Mouse (Mus musculus) lung, postnatal 0 days (tissue): ENCODE measurements around the gene Tufm. TPM values are rescaled to one million over a fixed set of nuclear protein-coding genes. Genes with fewer than 3 reads are reported as not detected.

ENCODE experiments used
- ATAC-seq: fragments of 200-750 bp; cut with Nextera tagmentation; 2 replicates; pipeline ENCODE4 v1.8.0; 2017; ENCODE audit warnings: moderate library complexity
- DNase-seq: peaks from one replicate; pipeline ENCODE4 v3.0.0-alpha.2; 2016; ENCODE audit warnings: low spot score
- H3K27ac ChIP-seq: fragments of 300-500 bp; sonication (generic); 2 replicates; pipeline ENCODE4 v1.5.1; 2014; ENCODE audit warnings: antibody characterized with exemption, mild to moderate bottlenecking, low read length, mixed read lengths
- H3K27me3 ChIP-seq: fragments of 300-500 bp; sonication (generic); replicated peaks from 2 replicates; pipeline ENCODE4 v1.6.1; 2014; ENCODE audit warnings: low read length, mixed read lengths; ENCODE audit not compliant: insufficient read depth
- H3K36me3 ChIP-seq: fragments of 300-500 bp; sonication (generic); 2 replicates; pipeline ENCODE4 v1.6.1; 2014; ENCODE audit warnings: low read length, mixed read lengths; ENCODE audit not compliant: insufficient read depth
- H3K4me1 ChIP-seq: fragments of 300-500 bp; sonication (generic); 2 replicates; pipeline ENCODE4 v1.6.1; 2014; ENCODE audit warnings: antibody characterized with exemption, low read depth, low read length, mixed read lengths; ENCODE audit not compliant: insufficient read depth
- H3K4me2 ChIP-seq: fragments of 300-500 bp; sonication (generic); replicated peaks from 2 replicates; pipeline ENCODE4 v1.6.1; 2014; ENCODE audit warnings: low read depth, mild to moderate bottlenecking, low read length, moderate library complexity, mixed read lengths
- H3K4me3 ChIP-seq: fragments of 300-500 bp; sonication (generic); 2 replicates; pipeline ENCODE4 v1.5.1; 2014; ENCODE audit warnings: low read depth, low read length
- H3K9ac ChIP-seq: fragments of 300-500 bp; sonication (generic); replicated peaks from 2 replicates; pipeline ENCODE4 v1.6.1; 2014; ENCODE audit warnings: low read depth, mild to moderate bottlenecking
- H3K9me3 ChIP-seq: fragments of 300-500 bp; sonication (generic); 2 replicates; pipeline ENCODE4 v1.6.1; 2016; ENCODE audit warnings: low read length, mixed read lengths
- CTCF ChIP-seq: IDR thresholded peaks from 2 replicates; pipeline ENCODE4 v1.5.1; 2016; ENCODE audit warnings: antibody characterized with exemption, mild to moderate bottlenecking
- EP300 ChIP-seq: IDR thresholded peaks from 2 replicates; pipeline ENCODE4 v1.6.1; 2016; ENCODE audit warnings: antibody characterized with exemption, mild to moderate bottlenecking, control low read depth
- WGBS: fragments of 180-500 bp; shearing (Covaris S2); extraction: QIAGEN DNeasy Blood & Tissue Kit; methylation state at CpG from one replicate; pipeline ENCODE4 v1.1.7; 2014; 5-methylcytosine and 5-hydroxymethylcytosine counted together
- polyA plus RNA-seq: library from polyadenylated mRNA; unstranded; fragments of >200 nt; fragmentation: Nextera tagmentation; extraction: Ambion mirVana; gene quantifications from 2 replicates; pipeline ENCODE4 v1.2.1, GENCODE M21; 2015

The Tufm gene
- polyA plus RNA-seq, 1 experiment from 2014 or later: 47.3 TPM

- no peak overlapping the region for H3K4me2 ChIP-seq
- no peaks in the 10 kb centered on the region for H3K4me1 ChIP-seq
- H3K9ac ChIP-seq: no peak overlapping the region
- no peaks in the 10 kb centered on the region for H3K27me3 ChIP-seq
- no peaks in the 10 kb centered on the region for H3K9me3 ChIP-seq
- 89% methylated on average over 19 of the region's 19 CpGs for WGBS
- DNase-seq: no peak
- H3K36me3 ChIP-seq: 0 out of 2 replicates have a peak, but pooled peaks cover 12% of the 10 kb centered on the region
- ATAC-seq: no peak
- H3K4me3 ChIP-seq: no peak overlapping the region
- no peak overlapping the region for H3K27ac ChIP-seq
- no peak for TF ChIP-seq CTCF
- no peak for TF ChIP-seq EP300
Observed at GRCm38 (mm10) chr7:126448481-126448880, 38.7 kb upstream of the Tufm start.

GRCm38 (mm10) chr7:126449991-126450390, 37.2 kb upstream of the Tufm start:
- ATAC-seq: no peak
- DNase-seq: no peak
- 90% methylated on average over 18 of the region's 18 CpGs for WGBS

GRCm38 (mm10) chr7:126450641-126451040, 36.5 kb upstream of the Tufm start:
- Histone ChIP-seq H3K4me3 (no peak overlapping the region), H3K36me3 (0 out of 2 replicates have a peak, but pooled peaks cover 5% of the 10 kb centered on the region), H3K9ac (no peak overlapping the region), H3K4me2 (no peak overlapping the region), H3K27me3 (no peaks in the 10 kb centered on the region), H3K27ac (no peak overlapping the region), H3K4me1 (no peaks in the 10 kb centered on the region), H3K9me3 (no peaks in the 10 kb centered on the region)
- no peak for DNase-seq
- 86% methylated on average over 6 of the region's 6 CpGs for WGBS
- TF ChIP-seq EP300 (no peak), CTCF (no peak)
- ATAC-seq: no peak

More at GRCm38 (mm10) chr7:126449991-126450390, 37.2 kb upstream of the Tufm start:
- Histone ChIP-seq H3K9ac (no peak overlapping the region), H3K9me3 (no peaks in the 10 kb centered on the region), H3K27me3 (no peaks in the 10 kb centered on the region), H3K36me3 (0 out of 2 replicates have a peak, but pooled peaks cover 5% of the 10 kb centered on the region), H3K27ac (no peak overlapping the region), H3K4me2 (no peak overlapping the region), H3K4me3 (no peak overlapping the region), H3K4me1 (no peaks in the 10 kb centered on the region)
- no peak for TF ChIP-seq CTCF
- no peak for TF ChIP-seq EP300

GRCm38 (mm10) chr7:126452244-126452643, 34.9 kb upstream of the Tufm start:
- WGBS: 86% methylated on average over 3 of the region's 3 CpGs
- H3K9me3 ChIP-seq: no peaks in the 10 kb centered on the region
- H3K27ac ChIP-seq: no peak overlapping the region
- H3K4me3 ChIP-seq: no peak overlapping the region
- TF ChIP-seq CTCF: no peak
- TF ChIP-seq EP300: no peak
- no peaks in the 10 kb centered on the region for H3K4me1 ChIP-seq
- no peak overlapping the region for H3K4me2 ChIP-seq
- DNase-seq: no peak
- H3K9ac ChIP-seq: no peak overlapping the region
- 0 out of 2 replicates have a peak, but pooled peaks cover 2% of the 10 kb centered on the region for H3K36me3 ChIP-seq
- no peaks in the 10 kb centered on the region for H3K27me3 ChIP-seq
- ATAC-seq: no peak

- Histone ChIP-seq H3K9me3 (no peaks in the 10 kb centered on the region), H3K4me3 (no peak overlapping the region), H3K9ac (no peak overlapping the region), H3K27ac (no peak overlapping the region), H3K36me3 (no peaks in the 10 kb centered on the region), H3K27me3 (no peaks in the 10 kb centered on the region), H3K4me2 (no peak overlapping the region), H3K4me1 (no peaks in the 10 kb centered on the region)
- DNase-seq (no peak), ATAC-seq (no peak)
- TF ChIP-seq EP300 (no peak), CTCF (no peak)
- WGBS: 43% methylated on average over 7 of the region's 7 CpGs
Observed at GRCm38 (mm10) chr7:126453861-126454260, 33.3 kb upstream of the Tufm start.

GRCm38 (mm10) chr7:126455242-126455641, 31.9 kb upstream of the Tufm start:
- H3K27ac ChIP-seq: no peak overlapping the region
- TF ChIP-seq CTCF (no peak), EP300 (no peak)
- DNase-seq: no peak
- no peaks in the 10 kb centered on the region for H3K27me3 ChIP-seq
- H3K4me3 ChIP-seq: no peak overlapping the region
- no peaks in the 10 kb centered on the region for H3K4me1 ChIP-seq
- no peak for ATAC-seq
- H3K4me2 ChIP-seq: no peak overlapping the region
- H3K36me3 ChIP-seq: no peaks in the 10 kb centered on the region
- WGBS: 70% methylated on average over 2 of the region's 2 CpGs
- no peaks in the 10 kb centered on the region for H3K9me3 ChIP-seq
- no peak overlapping the region for H3K9ac ChIP-seq
